Mouse (Mus musculus): ENCODE measurements at regions not wholly inside any gene's neighbourhood (a gene's known extent, or its start where the extent isn't known, plus 50 kb on each side); places are given as distances from the start of the nearest gene placed in this dataset.

DNA sequence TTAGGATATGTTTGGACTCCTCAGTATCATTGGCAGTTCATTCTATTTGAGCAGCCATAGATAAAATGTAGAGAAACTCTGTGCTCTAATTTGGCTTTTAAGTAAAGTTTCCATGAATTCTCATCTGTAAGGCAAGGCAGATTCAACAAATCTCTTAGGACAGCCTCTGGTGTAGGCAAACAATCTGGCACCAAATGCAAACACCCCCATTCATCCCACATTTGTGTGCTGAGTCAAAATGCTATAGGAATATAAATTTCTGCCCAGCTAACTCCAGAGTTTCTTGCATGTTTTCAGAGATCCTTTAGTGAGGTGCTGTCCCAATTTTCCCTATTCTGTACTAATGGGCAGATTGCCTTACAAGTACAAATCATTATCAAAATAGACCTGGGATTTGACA, 695.7 kb upstream of the Kif18a start:
- DNase-seq (ENCODE audit: low read depth, low spot score), result no peak

DNA sequence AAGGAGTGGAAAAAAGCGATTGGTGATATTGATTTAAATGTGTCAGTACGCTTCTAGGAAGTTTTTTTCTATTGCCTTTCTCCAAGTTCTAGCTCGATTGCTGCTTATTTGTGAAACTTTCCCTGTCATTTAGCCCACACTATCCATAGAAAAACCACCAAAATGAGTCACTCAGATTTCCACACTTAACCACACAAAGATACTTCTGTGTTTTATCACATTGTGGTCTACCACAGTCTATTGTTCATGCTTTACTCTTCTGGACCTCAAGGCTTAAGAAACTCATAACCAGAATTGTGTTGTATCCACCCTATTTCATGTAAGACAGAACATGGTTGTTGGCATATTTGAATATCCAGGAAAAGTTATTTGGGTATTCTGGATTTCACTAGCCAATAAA, 687.0 kb upstream of the Kif18a start:
- no peak for DNase-seq (ENCODE audit: low read depth, low spot score)

DNA sequence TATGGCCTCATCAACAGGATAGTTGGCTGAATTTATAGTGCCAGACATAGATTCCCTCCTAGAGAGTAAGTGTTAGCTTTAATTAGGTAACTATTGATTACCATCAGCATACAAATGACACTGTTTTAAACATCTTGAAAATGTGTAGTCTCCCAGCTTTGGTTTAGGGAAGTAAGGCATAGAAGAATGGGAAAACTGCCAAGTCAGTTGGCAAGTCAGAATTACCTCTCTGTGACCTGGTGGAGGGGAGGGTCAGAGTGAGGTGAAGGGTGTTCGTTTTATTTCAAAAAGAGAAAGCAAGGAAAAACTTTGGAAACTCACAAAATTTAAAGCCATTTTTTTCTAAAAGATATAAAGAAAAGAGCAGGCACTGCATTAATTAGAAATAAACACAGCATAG, 680.2 kb upstream of the Kif18a start:
- DNase-seq (ENCODE audit: low read depth, low spot score), result no peak

DNA sequence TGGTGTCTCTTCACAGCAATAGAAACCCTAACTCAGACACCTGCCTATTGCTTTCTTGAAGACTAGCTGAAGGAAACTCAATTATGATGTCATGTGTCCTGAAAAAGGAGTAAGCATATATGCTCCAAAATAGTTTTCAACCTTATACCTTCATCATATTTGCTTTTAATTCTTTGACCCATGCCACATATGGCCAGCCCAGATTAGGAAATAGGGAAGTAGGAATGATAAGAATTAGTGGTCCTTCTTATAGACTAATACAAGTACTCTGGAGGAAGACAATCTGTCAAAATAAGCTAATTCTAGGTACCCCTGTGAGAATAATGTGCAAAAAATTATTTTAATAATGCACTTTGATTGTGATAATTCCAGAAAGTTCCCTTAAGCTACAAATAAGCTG, 661.0 kb upstream of the Kif18a start:
- DNase-seq (ENCODE audit: low read depth, low spot score), result no peak

DNA sequence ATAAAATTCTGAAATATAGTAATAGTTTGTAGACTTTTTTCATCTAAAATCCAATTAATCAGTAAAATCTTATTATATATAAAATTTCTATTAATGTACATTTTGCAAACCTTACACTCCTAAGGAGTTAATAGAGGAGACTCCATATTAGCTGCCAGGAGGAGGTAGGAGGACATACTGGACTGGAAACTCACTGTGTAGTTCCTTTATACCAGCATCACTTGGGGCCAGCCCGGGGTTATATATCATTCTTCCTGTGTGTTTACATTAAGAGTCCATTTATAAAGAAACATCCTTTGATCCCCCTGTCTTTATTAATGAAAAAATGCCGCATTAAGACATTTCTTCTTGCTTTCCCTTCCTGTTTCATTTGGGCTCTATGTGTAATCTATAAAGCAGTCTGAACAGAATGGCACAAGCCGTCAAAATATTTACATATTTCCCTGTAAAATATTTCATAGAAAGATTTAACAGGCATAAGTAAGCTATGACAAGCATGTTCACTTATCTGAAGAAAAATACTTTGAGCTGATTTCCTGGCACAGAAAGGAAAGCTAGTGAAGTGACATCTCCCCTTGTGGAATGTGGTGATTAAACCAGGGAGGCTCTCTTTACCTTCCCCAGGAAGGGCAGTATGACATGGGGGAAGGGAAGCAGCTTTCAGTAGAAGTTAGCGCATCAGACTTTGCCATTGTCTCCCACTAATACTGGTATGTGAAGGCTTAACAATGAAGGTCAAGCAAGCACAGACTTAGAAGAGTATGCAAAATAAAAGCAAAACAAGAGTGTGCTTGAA, 658.0 kb upstream of the Kif18a start:
- no peak for DNase-seq (ENCODE audit: low read depth, low spot score)

DNA sequence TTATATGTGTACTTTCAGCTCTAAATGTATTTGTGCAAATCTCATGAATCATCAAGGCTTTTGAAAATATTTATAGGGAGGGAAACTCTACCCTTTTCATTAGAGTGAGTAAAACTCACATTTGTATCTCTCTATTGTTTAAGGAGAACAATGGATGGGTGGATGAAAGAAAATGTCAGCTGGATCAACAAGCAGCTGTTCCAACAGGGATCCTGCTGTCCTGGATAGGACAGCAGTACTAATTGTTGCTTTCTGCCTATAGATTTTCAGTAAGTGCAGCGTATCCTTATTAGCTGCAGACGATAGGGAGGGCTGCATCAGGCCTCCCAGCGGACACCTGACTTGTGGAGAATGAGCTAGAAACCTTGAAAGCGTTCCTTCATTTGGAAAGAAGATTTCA, 644.9 kb upstream of the Kif18a start:
- no peak for DNase-seq (ENCODE audit: low read depth, low spot score)

DNA sequence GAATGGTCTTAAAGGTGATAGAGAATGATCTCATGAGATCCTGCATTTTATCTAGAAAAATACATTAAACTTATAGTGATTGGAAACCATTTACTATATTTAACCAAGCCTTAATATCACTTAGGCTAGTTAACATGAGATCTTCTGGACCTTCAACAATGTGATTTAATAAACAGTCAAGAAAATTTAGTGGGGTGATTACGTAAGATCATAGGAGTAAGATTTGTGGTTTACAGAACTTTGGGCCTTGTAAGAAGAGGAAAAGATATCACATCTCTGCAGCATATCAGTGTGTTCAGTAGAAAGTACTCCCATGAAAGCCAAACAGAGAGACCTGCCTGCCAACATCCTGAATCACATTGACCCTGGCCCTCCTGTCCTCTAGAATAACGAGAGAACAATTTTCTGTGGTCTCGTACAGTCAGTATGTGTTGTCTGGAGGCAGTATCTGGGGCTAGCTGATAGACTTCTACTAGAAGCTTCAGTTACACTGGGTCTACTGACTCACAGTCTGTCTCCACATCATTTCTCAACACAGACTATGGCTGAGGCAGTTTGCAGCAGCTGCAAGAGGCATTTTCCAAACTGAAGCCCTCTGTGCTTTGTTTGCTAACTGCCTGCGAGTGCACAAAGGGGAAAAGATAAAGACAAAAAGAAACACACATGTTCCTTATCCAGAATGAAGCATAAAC, 619.7 kb upstream of the Kif18a start:
- no peak for DNase-seq (ENCODE audit: low read depth, low spot score)

DNA sequence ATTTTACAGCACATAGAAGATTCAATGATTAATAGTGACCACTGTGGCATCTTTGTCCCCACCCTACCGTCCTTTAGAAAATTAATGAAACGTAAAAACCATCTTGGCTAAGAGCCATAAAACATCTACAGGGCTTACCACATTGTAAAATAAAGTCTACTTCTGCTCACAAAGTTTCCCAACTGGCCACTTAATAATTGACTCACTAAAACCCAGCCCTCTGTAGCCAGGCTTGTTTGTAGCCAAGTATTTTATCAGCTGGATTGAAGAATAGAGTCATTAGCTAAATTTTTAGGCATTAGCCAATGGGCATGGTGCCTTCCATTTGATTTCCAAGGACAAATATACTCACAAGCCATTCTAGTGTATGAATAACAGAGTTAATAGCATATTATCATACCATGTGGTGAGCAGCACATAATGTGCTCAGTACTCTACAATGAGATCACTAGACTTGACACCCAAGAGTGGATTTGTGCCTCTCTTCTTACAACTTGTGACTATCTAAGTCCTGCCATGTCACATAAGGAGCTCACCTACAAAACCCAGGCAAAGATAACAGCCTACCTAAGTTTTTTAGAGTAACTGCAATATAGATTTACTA, 602.7 kb upstream of the Kif18a start:
- DNase-seq (ENCODE audit: low read depth, low spot score), result no peak

DNA sequence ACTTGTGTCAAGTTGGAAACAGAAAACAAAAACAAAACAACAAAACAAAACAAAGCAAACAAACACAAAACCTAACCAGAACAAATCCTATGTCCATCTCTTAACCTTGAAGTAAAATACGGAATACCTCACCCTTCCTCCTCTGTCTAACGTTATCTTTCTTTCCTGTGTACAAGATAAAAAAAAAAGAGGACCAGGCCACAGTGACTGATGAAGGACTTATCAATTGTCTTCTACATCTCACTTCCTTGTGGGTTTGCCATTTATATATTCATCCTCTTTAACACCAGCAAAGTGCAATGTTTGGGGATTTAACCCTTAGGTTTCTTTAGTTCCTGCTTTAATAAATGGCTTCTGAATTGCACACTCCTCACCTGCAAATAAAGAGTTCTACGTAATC, 599.0 kb upstream of the Kif18a start:
- DNase-seq (ENCODE audit: low read depth, low spot score), result no peak

DNA sequence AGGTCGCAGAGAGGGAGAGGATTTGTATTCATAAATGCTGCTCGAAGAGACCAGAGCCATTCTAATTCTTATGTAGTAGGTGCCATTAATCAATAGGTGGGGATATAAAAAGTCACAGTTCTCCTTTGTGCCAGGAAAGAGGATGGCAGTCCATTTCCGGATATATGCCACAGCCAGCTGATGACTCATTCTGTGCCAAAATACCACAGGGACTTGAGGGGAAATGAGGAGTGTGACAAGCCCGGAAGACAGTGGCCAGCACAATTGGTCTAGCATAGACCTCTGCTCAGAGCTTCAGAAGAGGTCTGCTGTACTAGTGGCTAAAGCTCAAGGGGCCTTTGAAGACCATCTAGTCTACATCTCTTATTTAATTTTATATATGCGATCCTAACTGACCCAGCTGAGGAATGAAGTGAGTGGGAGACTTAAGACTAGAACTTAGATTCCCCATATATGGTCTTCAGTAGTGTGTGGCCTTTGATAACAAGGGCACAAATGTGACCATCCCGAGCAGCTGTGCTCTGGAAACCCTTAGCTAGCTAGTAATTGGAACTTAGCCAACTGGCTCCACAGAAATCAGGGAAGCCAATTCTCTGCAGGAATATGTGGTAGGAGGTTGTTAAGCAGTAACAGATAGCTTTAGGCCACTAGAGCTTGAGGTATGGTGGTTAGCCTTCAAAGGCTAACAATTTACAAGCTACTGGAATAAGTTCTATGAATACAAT, 594.4 kb upstream of the Kif18a start:
- no peak for DNase-seq (ENCODE audit: low read depth, low spot score)

DNA sequence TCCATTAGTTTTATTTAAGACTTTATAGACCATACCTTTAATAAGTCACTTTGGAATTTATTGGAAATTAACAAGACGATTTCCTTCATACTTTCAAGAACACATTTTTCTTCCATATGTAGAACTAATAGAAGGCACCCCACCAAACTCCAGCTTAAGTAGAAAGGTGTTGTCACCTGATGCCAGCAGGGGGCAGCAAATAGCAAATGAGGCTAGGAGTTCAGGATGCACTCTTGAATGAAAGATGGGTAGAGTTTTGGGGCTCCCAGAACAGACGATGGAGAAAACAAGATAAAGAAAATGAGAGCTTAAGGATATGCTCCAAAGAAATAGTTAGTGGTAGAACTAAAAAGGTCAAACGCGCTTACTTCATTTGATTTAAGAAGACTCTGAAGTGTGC, 590.4 kb upstream of the Kif18a start:
- peak; percentile 20 for DNase-seq (ENCODE audit: low read depth, low spot score)

DNA sequence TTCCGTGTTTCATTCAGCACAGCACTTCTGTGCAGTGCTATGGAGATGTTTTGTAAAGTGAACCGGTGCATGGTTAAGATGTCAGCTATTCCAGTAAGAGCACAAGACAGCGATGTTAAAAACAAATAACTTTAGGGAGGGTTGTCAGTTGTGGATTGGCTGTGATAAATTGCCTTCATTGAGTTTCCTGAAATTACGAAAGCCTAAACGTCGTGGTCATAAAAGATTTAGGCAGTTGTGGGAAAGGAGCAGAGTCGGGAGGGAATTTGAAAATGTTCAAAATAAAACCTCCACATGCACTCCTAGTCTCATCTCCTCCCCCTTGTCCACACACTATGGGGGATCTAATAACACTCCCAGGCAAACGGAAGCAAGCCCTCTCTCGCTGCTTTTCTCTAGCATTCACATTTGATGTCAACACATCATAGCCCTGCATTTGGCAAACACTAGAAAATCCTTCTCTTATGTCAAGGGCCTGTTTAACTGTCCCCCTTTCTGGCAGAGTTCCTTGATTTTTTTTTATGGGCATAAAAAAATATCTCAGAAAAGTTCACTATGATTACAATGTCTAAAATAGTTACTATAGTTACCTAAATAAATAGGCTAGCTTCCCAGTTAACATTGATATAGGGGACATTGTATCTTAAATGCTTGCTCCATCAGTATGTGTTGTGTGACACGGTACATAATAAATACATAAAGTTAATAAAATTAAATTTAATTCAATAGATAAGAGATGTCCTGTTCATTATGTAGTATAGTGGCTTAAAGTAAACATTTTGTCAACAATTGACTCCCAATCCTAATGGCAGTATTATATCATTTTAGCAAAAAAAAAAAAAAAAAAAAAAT, 589.2 kb upstream of the Kif18a start:
- DNase-seq (ENCODE audit: low read depth, low spot score), result no peak

DNA sequence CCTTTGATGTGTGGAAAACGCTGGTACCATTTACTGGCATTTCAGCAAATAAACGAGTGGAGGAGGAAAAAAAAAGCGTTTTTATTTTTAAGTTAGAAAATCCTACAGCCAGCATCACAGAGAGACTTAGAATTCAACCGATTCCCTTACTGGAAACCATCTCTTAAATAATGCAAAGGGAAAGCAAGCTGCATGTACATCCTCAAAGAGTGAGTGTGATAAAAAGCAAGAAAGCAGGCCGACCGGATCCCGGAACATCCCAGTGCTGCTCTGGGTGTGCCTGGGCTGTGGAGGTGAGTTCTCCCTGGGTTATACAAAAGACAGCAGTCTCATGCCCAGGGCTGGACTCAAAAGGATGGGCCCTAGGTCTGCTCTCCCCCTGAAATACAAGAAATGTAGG, 579.2 kb upstream of the Kif18a start:
- no peak for DNase-seq (ENCODE audit: low read depth, low spot score)

DNA sequence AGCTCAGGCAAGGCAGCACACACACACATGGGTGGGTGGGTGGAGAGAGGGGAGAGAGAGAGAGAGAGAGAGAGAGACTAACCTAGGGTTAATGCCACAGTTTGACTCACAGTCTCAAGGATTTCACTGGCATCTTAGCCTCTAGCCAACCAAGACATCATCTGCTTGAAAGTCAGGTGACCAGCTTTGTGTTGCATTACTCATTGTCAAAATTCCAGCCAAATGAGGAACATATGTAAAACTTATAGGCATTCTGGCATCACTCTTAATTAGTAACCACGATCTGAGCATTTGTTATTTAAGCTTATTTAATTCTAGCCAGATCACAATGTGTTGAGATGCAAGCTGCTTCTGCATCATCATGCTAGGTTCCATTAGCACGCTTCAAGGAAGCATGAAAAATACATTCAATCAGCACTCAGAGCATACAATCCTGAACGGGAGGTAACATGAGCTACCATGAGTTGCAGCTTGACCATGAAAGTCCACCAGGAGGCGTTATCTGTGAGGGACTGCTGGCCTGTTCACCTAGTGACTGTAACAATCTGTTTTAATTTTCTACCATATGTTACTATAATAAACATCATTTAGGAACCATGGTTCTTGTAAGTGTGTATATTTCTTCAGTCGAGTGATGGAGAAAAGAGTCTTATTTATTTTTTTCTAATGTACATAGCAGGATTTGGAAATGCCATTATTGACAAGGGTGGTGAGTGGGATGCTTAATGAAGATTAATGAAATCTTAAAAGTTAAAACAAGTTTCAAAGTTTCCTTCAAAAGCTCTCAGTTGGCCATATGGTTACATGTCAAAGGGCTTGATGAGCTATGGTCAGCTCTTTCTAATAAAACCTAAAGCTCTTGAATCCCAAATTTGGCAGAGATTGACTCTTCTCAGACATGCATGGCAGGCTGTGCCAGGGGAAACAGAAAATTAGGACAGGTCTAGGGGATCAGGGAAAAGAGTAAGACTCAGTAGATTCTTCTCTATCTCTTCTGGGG, 572.4 kb upstream of the Kif18a start:
- no peak for DNase-seq (ENCODE audit: low read depth, low spot score)

DNA sequence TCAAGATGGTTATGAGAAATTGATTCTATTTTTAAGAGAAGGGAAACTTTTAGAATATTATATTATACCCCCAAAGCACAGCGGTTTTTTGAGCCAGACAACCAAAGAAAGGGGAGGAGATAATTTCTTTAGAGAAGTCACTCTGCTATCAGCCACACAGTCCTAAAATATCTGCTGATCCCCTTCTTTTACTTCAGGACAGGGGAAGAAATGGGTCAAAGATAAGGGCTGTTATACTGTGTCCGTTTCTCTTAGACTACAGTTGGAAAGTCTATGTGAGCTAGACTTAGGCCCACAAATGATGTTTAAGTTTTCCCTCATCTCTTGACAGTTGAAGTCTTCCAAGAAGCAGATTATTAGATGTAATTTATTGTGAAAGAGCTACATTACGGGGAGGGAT, 538.5 kb upstream of the Kif18a start:
- DNase-seq (ENCODE audit: low read depth, low spot score), result no peak

DNA sequence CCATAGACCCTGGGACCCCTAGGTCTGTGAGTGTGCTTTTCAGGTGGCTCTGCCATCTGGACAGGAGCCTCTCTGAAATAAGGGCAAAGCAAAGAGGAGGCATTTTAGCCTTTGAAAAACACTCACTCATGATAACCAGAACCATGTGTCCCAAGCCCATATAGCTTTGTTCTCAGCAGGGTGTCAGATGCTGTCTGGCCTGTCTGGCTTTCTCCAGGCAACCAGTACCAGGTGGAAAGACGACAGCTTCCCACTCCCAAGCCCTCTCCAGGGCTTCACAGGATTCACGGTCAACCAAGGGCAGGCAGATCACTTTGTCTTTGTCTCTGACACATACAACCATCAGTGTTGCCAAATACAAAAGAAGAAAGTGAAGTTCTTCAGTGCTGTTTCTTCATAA, 537.0 kb upstream of the Kif18a start:
- DNase-seq (ENCODE audit: low read depth, low spot score), result no peak

DNA sequence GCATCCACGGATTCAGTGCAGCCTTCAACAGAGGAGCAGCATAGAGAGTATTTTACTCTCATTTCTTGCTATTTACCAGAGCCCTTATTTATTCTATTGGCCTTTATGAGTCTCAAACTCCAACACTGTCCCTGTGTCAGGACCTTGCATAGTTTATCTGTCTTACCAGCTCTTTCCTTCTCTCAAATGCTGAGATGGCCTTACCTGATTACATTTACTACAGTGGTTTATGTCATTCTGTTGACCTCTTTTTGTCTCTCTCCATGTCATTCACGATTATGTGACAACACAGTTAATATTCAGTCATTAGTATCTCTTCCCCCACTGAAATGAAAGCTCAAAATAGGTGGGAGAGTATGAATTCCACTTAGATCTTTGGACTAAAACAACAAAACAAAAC, 535.7 kb upstream of the Kif18a start:
- DNase-seq (ENCODE audit: low read depth, low spot score), result no peak

DNA sequence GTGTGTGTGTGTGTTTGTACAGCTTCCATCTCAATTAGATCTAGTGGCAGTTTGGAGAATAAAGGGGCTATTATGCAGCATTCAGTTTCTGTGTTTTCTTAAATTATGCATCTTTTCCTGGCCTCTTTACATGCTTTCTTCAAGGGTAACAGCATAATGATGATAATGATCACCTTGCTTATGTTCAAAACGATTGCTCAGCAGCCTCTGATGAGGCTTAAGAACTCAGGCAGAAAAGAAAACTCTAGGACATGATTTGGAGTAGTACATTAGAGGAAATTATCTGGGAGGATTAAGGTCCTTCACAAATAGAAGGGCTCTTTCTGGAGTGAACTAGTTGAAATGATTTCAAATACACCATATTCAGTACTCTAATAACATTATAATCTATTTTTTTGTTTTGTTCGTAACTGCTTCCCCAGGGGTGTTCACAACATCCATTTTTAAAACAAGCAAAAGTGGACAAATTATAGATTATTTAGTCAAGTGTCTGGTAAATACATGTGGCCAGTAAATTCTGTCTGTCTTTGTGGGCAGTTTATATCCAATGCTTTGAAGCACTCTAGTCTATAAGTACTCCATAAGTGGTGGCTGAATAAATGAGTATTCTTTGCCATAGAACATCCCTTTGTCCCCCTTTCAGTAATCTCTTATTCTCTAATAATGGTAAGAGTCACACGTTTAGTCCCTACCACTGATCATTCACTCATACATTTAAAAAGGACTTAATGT, 526.9 kb upstream of the Kif18a start:
- no peak for DNase-seq (ENCODE audit: low read depth, low spot score)

DNA sequence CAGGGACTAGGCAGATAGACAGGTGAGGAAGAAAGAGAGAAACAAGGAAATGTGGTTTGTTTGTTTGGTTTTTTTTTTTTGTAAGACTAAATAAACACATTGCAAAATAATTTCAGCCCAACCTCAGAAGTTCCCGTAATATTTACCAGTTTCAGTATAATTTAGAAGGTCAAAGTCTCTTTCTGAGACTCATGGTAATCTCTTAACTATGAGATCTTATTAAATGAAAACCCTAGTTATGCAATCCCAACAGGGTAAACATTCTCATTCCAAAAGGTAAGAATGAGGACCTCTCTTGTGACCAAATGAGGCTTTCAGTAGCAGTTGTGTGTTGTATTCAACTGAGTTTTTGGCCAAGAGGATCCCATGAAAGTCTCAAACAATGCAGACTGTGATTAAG, 524.7 kb upstream of the Kif18a start:
- no peak for DNase-seq (ENCODE audit: low read depth, low spot score)

DNA sequence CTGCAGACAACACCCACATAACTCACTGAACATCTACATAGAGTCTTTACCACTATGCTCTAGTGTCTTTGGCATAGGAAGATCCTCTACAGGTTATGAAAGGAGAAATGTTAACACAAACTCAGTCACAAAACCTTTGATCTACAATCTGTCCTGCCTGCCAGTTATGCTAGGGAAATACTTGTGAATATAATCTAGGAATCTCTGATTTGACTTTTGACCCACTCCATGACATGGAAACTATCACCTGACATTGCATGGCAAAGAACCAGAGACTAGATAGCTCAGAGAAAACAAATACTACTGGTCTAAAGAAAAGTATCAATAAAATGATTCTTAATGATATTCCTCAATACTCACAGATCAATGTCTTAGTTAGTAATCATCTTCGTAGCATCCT, 524.3 kb upstream of the Kif18a start:
- DNase-seq (ENCODE audit: low read depth, low spot score), result no peak
